Mouse (Mus musculus): Measurements from ENCODE around the gene Mpp3. TPM values are rescaled to one million over a fixed set of nuclear protein-coding genes. Genes with fewer than 3 reads are reported as not detected.

Mpp3 gene
- polyA plus RNA-seq, 2 experiments: 4.9 to 15.7 TPM

DNA sequence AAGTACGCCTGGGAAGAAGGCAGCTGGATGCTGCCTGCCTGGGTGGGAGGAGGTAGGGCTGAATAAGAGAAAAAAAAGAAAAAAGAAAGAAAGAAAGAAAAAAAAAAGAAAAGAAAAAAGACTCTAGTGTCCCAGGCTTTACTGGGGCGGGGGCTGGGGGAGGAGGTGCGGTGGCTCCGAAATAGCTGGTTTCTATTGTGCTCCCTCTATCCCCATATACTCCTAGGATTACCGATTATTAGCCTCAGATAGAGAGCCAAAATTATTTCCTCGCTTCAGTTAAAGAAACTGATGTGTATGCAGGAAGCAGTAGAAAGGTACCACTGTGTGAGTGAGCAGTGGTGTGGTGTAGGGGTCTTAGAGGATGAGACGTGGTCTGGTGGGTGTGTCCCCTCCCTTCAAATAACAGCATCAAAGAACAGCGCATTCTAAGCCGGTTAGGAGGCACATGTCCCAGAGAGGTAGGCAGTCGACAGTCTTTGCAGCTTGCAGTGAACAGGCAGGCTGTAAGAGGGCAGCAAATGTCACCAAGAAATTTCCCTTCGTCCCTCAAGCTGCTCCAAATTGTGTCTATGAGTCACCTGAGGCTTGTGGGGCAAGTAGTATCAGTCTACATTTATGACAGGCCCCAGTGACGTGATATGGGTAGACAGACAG lies 772 bp downstream of the Mpp3 start:
- DNase-seq (ENCODE audit: low spot score): no peak
- WGBS: 5% methylated on average over 12 of the region's 12 CpGs
- ATAC-seq (ENCODE audit: low FRiP score, low read depth): no peak
- no peak for TF ChIP-seq POLR2A (IDR thresholded peaks at IDR 0.05; ENCODE audit: borderline replicate concordance, extremely low read depth, insufficient read depth, insufficient read length)
- H3K27me3 ChIP-seq (ENCODE audit: control insufficient read depth, insufficient read depth, low read length): no peaks in the 10 kb centered on the region
- peaks cover 10% of the 10 kb centered on the region for H3K4me1 ChIP-seq (ENCODE audit: control insufficient read depth, insufficient read depth, low read length)
- H3K9me3 ChIP-seq (ENCODE audit: control insufficient read depth, low read length): no peaks in the 10 kb centered on the region
- H3K36me3 ChIP-seq (ENCODE audit: control insufficient read depth, insufficient read depth, low read length): peaks cover 4% of the 10 kb centered on the region; the same call in 1 of the 2 replicates
- peak overlapping the region; percentile 88 for H3K4me2 ChIP-seq (replicated peaks; ENCODE audit: low read depth, low read length, severe bottlenecking)
- H3K9ac ChIP-seq (ENCODE audit: low read depth, low read length, severe bottlenecking): peak overlapping the region; percentile 68; the same call in 1 of the 2 replicates
- H3K27ac ChIP-seq (replicated peaks; ENCODE audit: low read depth, low read length): 0 out of 2 replicates have a peak overlapping the region, but pooled peaks have one; percentile 43
- H3K4me3 ChIP-seq (replicated peaks; ENCODE audit: low read length): peak overlapping the region; percentile 68

GRCm38 (mm10) chr11:102026694-102027360 lies 1.4 kb downstream of the Mpp3 start:
- peak; percentile 68 for DNase-seq (ENCODE audit: low spot score)
- peak overlapping the region; percentile 88 for H3K4me2 ChIP-seq (replicated peaks; ENCODE audit: low read depth, low read length, severe bottlenecking)
- H3K4me3 ChIP-seq (replicated peaks; ENCODE audit: low read length): peak overlapping the region; percentile 68
- H3K4me1 ChIP-seq (ENCODE audit: control insufficient read depth, insufficient read depth, low read length): peaks cover 10% of the 10 kb centered on the region
- peak overlapping the region; percentile 68 for H3K9ac ChIP-seq (ENCODE audit: low read depth, low read length, severe bottlenecking)
- TF ChIP-seq POLR2A (IDR thresholded peaks at IDR 0.05; ENCODE audit: borderline replicate concordance, extremely low read depth, insufficient read depth, insufficient read length): 0 out of 2 replicates have a peak, but pooled peaks have one; percentile 48
- 0 out of 2 replicates have a peak overlapping the region, but pooled peaks have one; percentile 43 for H3K27ac ChIP-seq (replicated peaks; ENCODE audit: low read depth, low read length)
- H3K36me3 ChIP-seq (ENCODE audit: control insufficient read depth, insufficient read depth, low read length): peaks cover 4% of the 10 kb centered on the region; the same call in 1 of the 2 replicates
- H3K9me3 ChIP-seq (ENCODE audit: control insufficient read depth, low read length): no peaks in the 10 kb centered on the region
- ATAC-seq (ENCODE audit: low FRiP score, low read depth): peak; percentile 88
- H3K27me3 ChIP-seq (ENCODE audit: control insufficient read depth, insufficient read depth, low read length): no peaks in the 10 kb centered on the region
- WGBS: under 1% methylated on average over 36 of the region's 73 CpGs

DNA sequence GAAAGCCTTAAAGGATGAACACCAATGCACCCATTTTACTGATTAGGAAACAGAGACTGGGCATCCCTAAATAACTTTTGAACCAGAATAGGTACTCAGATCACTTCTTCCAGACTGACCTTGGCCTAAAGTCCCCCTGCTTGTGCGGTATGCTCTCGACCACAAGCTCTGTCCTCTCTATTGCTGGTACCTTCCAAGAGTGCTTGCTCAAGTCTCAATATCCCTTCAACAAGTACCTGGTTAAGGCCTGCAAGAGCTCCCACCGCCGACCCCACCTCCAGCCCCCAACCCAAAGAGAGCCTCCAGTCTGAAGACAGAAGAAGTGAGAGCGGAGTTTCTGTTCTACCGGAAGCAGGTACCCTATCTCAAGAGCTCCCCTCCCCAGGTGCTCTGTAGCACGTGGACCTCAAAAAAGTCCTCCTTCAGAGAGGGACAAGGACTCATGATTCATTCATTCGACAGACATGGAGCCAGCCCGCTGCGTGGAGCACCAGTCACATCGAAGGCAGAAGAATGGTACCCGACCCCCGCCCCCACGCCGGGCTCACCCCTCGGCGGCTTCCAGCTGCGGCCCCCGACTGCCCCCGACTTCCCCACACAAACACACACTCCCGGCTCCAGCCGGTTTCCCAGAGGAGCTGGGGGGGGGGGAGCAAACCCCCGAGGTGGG lies 2.1 kb downstream of the Mpp3 start:
- TF ChIP-seq POLR2A (IDR thresholded peaks at IDR 0.05; ENCODE audit: borderline replicate concordance, extremely low read depth, insufficient read depth, insufficient read length): no peak
- WGBS: 3% methylated on average over 23 of the region's 23 CpGs
- Histone ChIP-seq H3K4me2 (replicated peaks; ENCODE audit: low read depth, low read length, severe bottlenecking) (peak overlapping the region; percentile 88), H3K9me3 (ENCODE audit: control insufficient read depth, low read length) (no peaks in the 10 kb centered on the region), H3K36me3 (ENCODE audit: control insufficient read depth, insufficient read depth, low read length) (peaks cover 4% of the 10 kb centered on the region; the same call in 1 of the 2 replicates), H3K27me3 (ENCODE audit: control insufficient read depth, insufficient read depth, low read length) (no peaks in the 10 kb centered on the region), H3K4me3 (replicated peaks; ENCODE audit: low read length) (peak overlapping the region; percentile 68), H3K9ac (ENCODE audit: low read depth, low read length, severe bottlenecking) (peak overlapping the region; percentile 68), H3K4me1 (ENCODE audit: control insufficient read depth, insufficient read depth, low read length) (peaks cover 10% of the 10 kb centered on the region), H3K27ac (replicated peaks; ENCODE audit: low read depth, low read length) (no peak overlapping the region)
- no peak for ATAC-seq (ENCODE audit: low FRiP score, low read depth)
- DNase-seq (ENCODE audit: low spot score): no peak

- Histone ChIP-seq H3K4me2 (replicated peaks; ENCODE audit: low read depth, low read length, severe bottlenecking) (no peak overlapping the region), H3K4me1 (ENCODE audit: control insufficient read depth, insufficient read depth, low read length) (peaks cover 10% of the 10 kb centered on the region), H3K27ac (replicated peaks; ENCODE audit: low read depth, low read length) (no peak overlapping the region), H3K36me3 (ENCODE audit: control insufficient read depth, insufficient read depth, low read length) (peaks cover 4% of the 10 kb centered on the region; the same call in 1 of the 2 replicates), H3K27me3 (ENCODE audit: control insufficient read depth, insufficient read depth, low read length) (no peaks in the 10 kb centered on the region), H3K9me3 (ENCODE audit: control insufficient read depth, low read length) (no peaks in the 10 kb centered on the region), H3K9ac (ENCODE audit: low read depth, low read length, severe bottlenecking) (no peak overlapping the region), H3K4me3 (replicated peaks; ENCODE audit: low read length) (no peak overlapping the region)
- no peak for DNase-seq (ENCODE audit: low spot score)
- WGBS: 43% methylated on average over 7 of the region's 7 CpGs
- no peak for TF ChIP-seq POLR2A (IDR thresholded peaks at IDR 0.05; ENCODE audit: borderline replicate concordance, extremely low read depth, insufficient read depth, insufficient read length)
- no peak for ATAC-seq (ENCODE audit: low FRiP score, low read depth)
Measured at GRCm38 (mm10) chr11:102025354-102025753, 2.9 kb downstream of the Mpp3 start.

DNA sequence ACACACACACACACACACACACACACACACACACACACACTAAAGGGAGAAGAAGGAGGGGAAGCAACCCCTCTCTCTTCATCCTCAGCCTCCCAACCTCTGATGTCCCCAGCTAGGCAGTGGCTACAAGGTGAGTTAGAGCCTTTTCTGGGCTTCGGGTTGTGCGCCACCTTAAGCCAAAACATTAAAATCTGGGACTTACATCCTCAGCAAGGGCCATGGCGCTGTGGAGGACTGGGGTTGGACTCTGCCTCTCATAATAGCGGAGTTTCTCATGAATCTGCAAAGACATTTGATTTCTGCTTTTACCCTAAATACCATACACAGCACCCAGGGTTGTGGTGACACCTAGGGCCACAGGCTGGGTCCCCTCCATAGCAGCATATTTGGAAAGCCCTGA lies 3.4 kb downstream of the Mpp3 start:
- Histone ChIP-seq H3K9ac (ENCODE audit: low read depth, low read length, severe bottlenecking) (no peak overlapping the region), H3K9me3 (ENCODE audit: control insufficient read depth, low read length) (no peaks in the 10 kb centered on the region), H3K4me1 (ENCODE audit: control insufficient read depth, insufficient read depth, low read length) (peaks cover 10% of the 10 kb centered on the region), H3K4me3 (replicated peaks; ENCODE audit: low read length) (no peak overlapping the region), H3K27me3 (ENCODE audit: control insufficient read depth, insufficient read depth, low read length) (no peaks in the 10 kb centered on the region), H3K27ac (replicated peaks; ENCODE audit: low read depth, low read length) (no peak overlapping the region), H3K36me3 (ENCODE audit: control insufficient read depth, insufficient read depth, low read length) (peaks cover 4% of the 10 kb centered on the region; the same call in 1 of the 2 replicates), H3K4me2 (replicated peaks; ENCODE audit: low read depth, low read length, severe bottlenecking) (no peak overlapping the region)
- no peak for TF ChIP-seq POLR2A (IDR thresholded peaks at IDR 0.05; ENCODE audit: borderline replicate concordance, extremely low read depth, insufficient read depth, insufficient read length)
- 79% methylated on average over 4 of the region's 4 CpGs for WGBS
- DNase-seq (ENCODE audit: low spot score): no peak
- ATAC-seq (ENCODE audit: low FRiP score, low read depth): no peak
